Mouse (Mus musculus) left cerebral cortex, adult 2 months (tissue): ENCODE measurements around the gene Snx5. TPM values are rescaled to one million over a fixed set of nuclear protein-coding genes. Genes with fewer than 3 reads are reported as not detected.
A peak's percentile ranks its signal among the peaks of the same experiment; 100 is the strongest.

Experiments used
- DNase-seq, 2 experiments: peaks; one replicate each; pipeline ENCODE4 v3.0.0; 2021 to 2022; ENCODE audit warnings: low spot score in 2 of 2, mixed read lengths in 1 of 2; ENCODE audit errors: extremely low spot score in 1 of 2
- H3K27ac ChIP-seq: fragments of 200-600 bp; 2 replicates; pipeline ENCODE4 v1.8.1; 2022
- H3K4me3 ChIP-seq: fragments of 200-600 bp; 2 replicates; pipeline ENCODE4 v1.8.1; 2022
- CTCF ChIP-seq: fragments of 200-600 bp; IDR thresholded peaks from 2 replicates; pipeline ENCODE4 v1.8.1; 2022; ENCODE audit warnings: antibody characterized with exemption, mild to moderate bottlenecking, moderate library complexity
- intact Hi-C: fragments of 180-260 bp; cut with DNase I; formaldehyde crosslinking; loops from one replicate; pipeline ENCODE4 v1.15.1; 2025
- total RNA-seq, 2 experiments: library from RNA; stranded (reverse); gene quantifications; 2 replicates each; pipeline ENCODE4 v1.2.3; 2021

Gene Snx5
- total RNA-seq, 2 experiments from 2014 or later: 77.4 to 87.4 TPM

GRCm38 (mm10) chr2:144265916-144266683, 4.6 kb downstream of the Snx5 start:
- TF ChIP-seq CTCF: no peak
- Histone ChIP-seq H3K27ac (no peak overlapping the region), H3K4me3 (no peak overlapping the region)
- intact Hi-C loops: no loop called here
- DNase-seq: no peak

- no peak overlapping the region for H3K4me3 ChIP-seq
- no peak overlapping the region for H3K27ac ChIP-seq
- TF ChIP-seq CTCF: no peak
- intact Hi-C loops: no loop called here
- DNase-seq: no peak
These were observed 5.6 kb downstream of the Snx5 start for GRCm38 (mm10) chr2:144265120-144265488.

- TF ChIP-seq CTCF: no peak
- no peak for DNase-seq
- Histone ChIP-seq H3K27ac (no peak overlapping the region), H3K4me3 (no peak overlapping the region)
- intact Hi-C loops: no loop called here
These were observed 6.1 kb downstream of the Snx5 start for GRCm38 (mm10) chr2:144264398-144265119.

GRCm38 (mm10) chr2:144262837-144263236, 7.9 kb downstream of the Snx5 start:
- no peak for TF ChIP-seq CTCF
- DNase-seq: no peak

GRCm38 (mm10) chr2:144250111-144250510, 20.6 kb downstream of the Snx5 start:
- Histone ChIP-seq H3K4me3 (no peak overlapping the region), H3K27ac (no peak overlapping the region)
- no peak for TF ChIP-seq CTCF
- intact Hi-C loops: no loop called here
- no peak for DNase-seq

More at GRCm38 (mm10) chr2:144262837-144263236, 7.9 kb downstream of the Snx5 start:
- intact Hi-C loops: no loop called here
- Histone ChIP-seq H3K4me3 (no peak overlapping the region), H3K27ac (no peak overlapping the region)

GRCm38 (mm10) chr2:144248613-144249376, 21.9 kb downstream of the Snx5 start:
- no peak for TF ChIP-seq CTCF
- Histone ChIP-seq H3K4me3 (no peak overlapping the region), H3K27ac (no peak overlapping the region)
- intact Hi-C loops: no loop called here
- DNase-seq: no peak

GRCm38 (mm10) chr2:144247337-144247978, 23.2 kb downstream of the Snx5 start:
- TF ChIP-seq CTCF: no peak
- H3K4me3 ChIP-seq: no peak overlapping the region
- intact Hi-C loops: no loop called here
- H3K27ac ChIP-seq: 0 out of 2 replicates have a peak overlapping the region, but pooled peaks have one; percentile 19
- DNase-seq: no peak

GRCm38 (mm10) chr2:144246270-144246669, 24.4 kb downstream of the Snx5 start:
- Histone ChIP-seq H3K27ac (no peak overlapping the region), H3K4me3 (no peak overlapping the region)
- no peak for TF ChIP-seq CTCF
- intact Hi-C loops: no loop called here
- DNase-seq: no peak

GRCm38 (mm10) chr2:144245464-144245863, 25.2 kb downstream of the Snx5 start:
- no peak for TF ChIP-seq CTCF
- intact Hi-C loops: no loop called here
- H3K27ac ChIP-seq: no peak overlapping the region
- no peak overlapping the region for H3K4me3 ChIP-seq
- no peak for DNase-seq

GRCm38 (mm10) chr2:144240095-144240899, 30.4 kb downstream of the Snx5 start:
- intact Hi-C loops: no loop called here
- TF ChIP-seq CTCF: no peak
- no peak overlapping the region for H3K27ac ChIP-seq
- H3K4me3 ChIP-seq: no peak overlapping the region
- DNase-seq: no peak

GRCm38 (mm10) chr2:144239318-144239717, 31.4 kb downstream of the Snx5 start:
- H3K27ac ChIP-seq: no peak overlapping the region
- TF ChIP-seq CTCF: no peak
- intact Hi-C loops: no loop called here
- no peak for DNase-seq
- H3K4me3 ChIP-seq: no peak overlapping the region
